Mouse (Mus musculus) heart, adult 2 months (tissue): Measurements from ENCODE around the gene Pcdh17.

Experiments used
- CTCF ChIP-seq: fragments of 200-600 bp; IDR thresholded peaks from 2 replicates; pipeline ENCODE4 v1.8.1; 2022; ENCODE audit warnings: antibody characterized with exemption, mild to moderate bottlenecking, moderate library complexity
- EP300 ChIP-seq: fragments of 200-500 bp; IDR thresholded peaks from 2 replicates; pipeline ENCODE4 v1.6.1; 2011; ENCODE audit warnings: low read depth, low read length, control low read depth; ENCODE audit not compliant: insufficient read depth
- POLR2A ChIP-seq: fragments of 200-500 bp; IDR thresholded peaks from 2 replicates; pipeline ENCODE4 v1.6.1; 2011; ENCODE audit warnings: mild to moderate bottlenecking, low read depth, low read length, control low read depth; ENCODE audit not compliant: insufficient read depth

GRCm38 (mm10) chr14:84442528-84443287 is 655 bp upstream of the Pcdh17 start:
- TF ChIP-seq CTCF (no peak), POLR2A (no peak), EP300 (no peak)
